Mouse (Mus musculus): ENCODE measurements around the gene Ubp1.

GRCm38 (mm10) chr9:113971615-113972014 lies 40.9 kb downstream of the Ubp1 start:
- TF ChIP-seq POLR2A (IDR thresholded peaks at IDR 0.05; ENCODE audit: low read depth, low read length) = no peak
- no peak for TF ChIP-seq EP300 (IDR thresholded peaks at IDR 0.05; ENCODE audit: low read length)
- no peak for TF ChIP-seq CTCF (conservative IDR thresholded peaks at IDR 0.05 in 1 of 2, IDR thresholded peaks at IDR 0.05 in 1 of 2; ENCODE audit: low read depth in 2 of 2, low read length in 2 of 2)
- no peak for TF ChIP-seq ELF1 (IDR thresholded peaks at IDR 0.05; ENCODE audit: low read depth, low read length)

All from CH12.LX (cell line).